Mouse (Mus musculus): Measurements from ENCODE around the gene 1700028P14Rik. TPM values are rescaled to one million over a fixed set of nuclear protein-coding genes. Genes with fewer than 3 reads are reported as not detected.

1700028P14Rik gene
- polyA plus RNA-seq, 1 experiment from 2014 or later: not detected

- no peak overlapping the region for H3K4me2 ChIP-seq
- no peaks in the 10 kb centered on the region for H3K27me3 ChIP-seq
- no peaks in the 10 kb centered on the region for H3K9me3 ChIP-seq (replicated peaks)
- 70% methylated on average over 2 of the region's 2 CpGs for WGBS (ENCODE audit: insufficient replicate concordance)
- no peak overlapping the region for H3K27ac ChIP-seq (replicated peaks)
- no peaks in the 10 kb centered on the region for H3K36me3 ChIP-seq (replicated peaks)
- H3K4me3 ChIP-seq (replicated peaks): no peak overlapping the region
- no peak overlapping the region for H3K9ac ChIP-seq
- H3K4me1 ChIP-seq (replicated peaks): no peaks in the 10 kb centered on the region
- ATAC-seq (ENCODE audit: insufficient read depth): no peak
These were observed 44.7 kb downstream of the 1700028P14Rik start for GRCm38 (mm10) chr19:23607951-23608350.

GRCm38 (mm10) chr19:23594950-23595349 is 57.7 kb downstream of the 1700028P14Rik start:
- Histone ChIP-seq H3K9ac (no peak overlapping the region), H3K36me3 (replicated peaks) (no peaks in the 10 kb centered on the region), H3K4me3 (replicated peaks) (no peak overlapping the region), H3K4me2 (no peak overlapping the region), H3K27ac (replicated peaks) (no peak overlapping the region), H3K9me3 (replicated peaks) (no peaks in the 10 kb centered on the region), H3K4me1 (replicated peaks) (no peaks in the 10 kb centered on the region), H3K27me3 (no peaks in the 10 kb centered on the region)
- no peak for ATAC-seq (ENCODE audit: insufficient read depth)
- 61% methylated on average over 3 of the region's 3 CpGs for WGBS (ENCODE audit: insufficient replicate concordance)

- ATAC-seq (ENCODE audit: insufficient read depth): no peak
- WGBS (ENCODE audit: insufficient replicate concordance): 65% methylated on average over 11 of the region's 11 CpGs
These were observed 73.8 kb downstream of the 1700028P14Rik start for GRCm38 (mm10) chr19:23578606-23579355.

GRCm38 (mm10) chr19:23576685-23577084 is 75.9 kb downstream of the 1700028P14Rik start:
- H3K9ac ChIP-seq: no peak overlapping the region
- H3K9me3 ChIP-seq (replicated peaks): no peaks in the 10 kb centered on the region
- no peaks in the 10 kb centered on the region for H3K36me3 ChIP-seq (replicated peaks)
- no peaks in the 10 kb centered on the region for H3K27me3 ChIP-seq
- H3K4me1 ChIP-seq (replicated peaks): no peaks in the 10 kb centered on the region
- H3K4me3 ChIP-seq (replicated peaks): no peak overlapping the region
- ATAC-seq (ENCODE audit: insufficient read depth): no peak
- WGBS (ENCODE audit: insufficient replicate concordance): 32% methylated on average over 4 of the region's 4 CpGs
- no peak overlapping the region for H3K4me2 ChIP-seq
- no peak overlapping the region for H3K27ac ChIP-seq (replicated peaks)

More at GRCm38 (mm10) chr19:23578606-23579355, 73.8 kb downstream of the 1700028P14Rik start:
- H3K27ac ChIP-seq (replicated peaks): no peak overlapping the region
- H3K27me3 ChIP-seq: no peaks in the 10 kb centered on the region
- H3K9ac ChIP-seq: no peak overlapping the region
- no peak overlapping the region for H3K4me3 ChIP-seq (replicated peaks)
- H3K4me1 ChIP-seq (replicated peaks): no peaks in the 10 kb centered on the region
- no peak overlapping the region for H3K4me2 ChIP-seq
- H3K9me3 ChIP-seq (replicated peaks): no peaks in the 10 kb centered on the region
- H3K36me3 ChIP-seq (replicated peaks): no peaks in the 10 kb centered on the region

GRCm38 (mm10) chr19:23563693-23564092 is 88.9 kb downstream of the 1700028P14Rik start:
- Histone ChIP-seq H3K9ac (no peak overlapping the region), H3K4me3 (replicated peaks) (no peak overlapping the region), H3K4me1 (replicated peaks) (no peaks in the 10 kb centered on the region), H3K36me3 (replicated peaks) (no peaks in the 10 kb centered on the region), H3K9me3 (replicated peaks) (no peaks in the 10 kb centered on the region), H3K4me2 (no peak overlapping the region), H3K27me3 (no peaks in the 10 kb centered on the region), H3K27ac (replicated peaks) (no peak overlapping the region)
- ATAC-seq (ENCODE audit: insufficient read depth): no peak
- WGBS (ENCODE audit: insufficient replicate concordance): 57% methylated on average over 5 of the region's 5 CpGs

- no peak overlapping the region for H3K27ac ChIP-seq (replicated peaks)
- H3K4me2 ChIP-seq: no peak overlapping the region
- no peaks in the 10 kb centered on the region for H3K9me3 ChIP-seq (replicated peaks)
- H3K9ac ChIP-seq: no peak overlapping the region
- ATAC-seq (ENCODE audit: insufficient read depth): no peak
- no peaks in the 10 kb centered on the region for H3K36me3 ChIP-seq (replicated peaks)
- no peak overlapping the region for H3K4me3 ChIP-seq (replicated peaks)
- 71% methylated on average over 4 of the region's 4 CpGs for WGBS (ENCODE audit: insufficient replicate concordance)
- no peaks in the 10 kb centered on the region for H3K4me1 ChIP-seq (replicated peaks)
- no peaks in the 10 kb centered on the region for H3K27me3 ChIP-seq
These were observed 90.0 kb downstream of the 1700028P14Rik start for GRCm38 (mm10) chr19:23562588-23562987.

GRCm38 (mm10) chr19:23562061-23562460 is 90.6 kb downstream of the 1700028P14Rik start:
- Histone ChIP-seq H3K4me2 (no peak overlapping the region), H3K4me1 (replicated peaks) (no peaks in the 10 kb centered on the region), H3K27me3 (no peaks in the 10 kb centered on the region), H3K36me3 (replicated peaks) (no peaks in the 10 kb centered on the region), H3K4me3 (replicated peaks) (no peak overlapping the region), H3K9me3 (replicated peaks) (no peaks in the 10 kb centered on the region), H3K27ac (replicated peaks) (no peak overlapping the region), H3K9ac (no peak overlapping the region)
- no peak for ATAC-seq (ENCODE audit: insufficient read depth)
- 66% methylated on average over 6 of the region's 6 CpGs for WGBS (ENCODE audit: insufficient replicate concordance)

GRCm38 (mm10) chr19:23553450-23553849 is 99.2 kb downstream of the 1700028P14Rik start:
- H3K4me2 ChIP-seq: no peak overlapping the region
- WGBS (ENCODE audit: insufficient replicate concordance): 42% methylated on average over 2 of the region's 2 CpGs
- no peak for ATAC-seq (ENCODE audit: insufficient read depth)

GRCm38 (mm10) chr19:23545604-23546003 is 107.0 kb downstream of the 1700028P14Rik start:
- Histone ChIP-seq H3K27ac (replicated peaks) (no peak overlapping the region), H3K4me1 (replicated peaks) (no peaks in the 10 kb centered on the region), H3K9ac (no peak overlapping the region), H3K9me3 (replicated peaks) (no peaks in the 10 kb centered on the region), H3K4me2 (no peak overlapping the region), H3K36me3 (replicated peaks) (no peaks in the 10 kb centered on the region), H3K27me3 (no peaks in the 10 kb centered on the region), H3K4me3 (replicated peaks) (no peak overlapping the region)
- ATAC-seq (ENCODE audit: insufficient read depth): no peak

More at GRCm38 (mm10) chr19:23553450-23553849, 99.2 kb downstream of the 1700028P14Rik start:
- H3K9ac ChIP-seq: no peak overlapping the region
- no peaks in the 10 kb centered on the region for H3K27me3 ChIP-seq
- no peak overlapping the region for H3K4me3 ChIP-seq (replicated peaks)
- no peaks in the 10 kb centered on the region for H3K36me3 ChIP-seq (replicated peaks)
- H3K9me3 ChIP-seq (replicated peaks): no peaks in the 10 kb centered on the region
- no peaks in the 10 kb centered on the region for H3K4me1 ChIP-seq (replicated peaks)
- H3K27ac ChIP-seq (replicated peaks): no peak overlapping the region

GRCm38 (mm10) chr19:23543244-23544004 is 109.2 kb downstream of the 1700028P14Rik start:
- no peak for ATAC-seq (ENCODE audit: insufficient read depth)
- no peaks in the 10 kb centered on the region for H3K9me3 ChIP-seq (replicated peaks)
- no peak overlapping the region for H3K27ac ChIP-seq (replicated peaks)
- H3K36me3 ChIP-seq (replicated peaks): no peaks in the 10 kb centered on the region
- H3K4me3 ChIP-seq (replicated peaks): no peak overlapping the region
- no peak overlapping the region for H3K9ac ChIP-seq
- 63% methylated on average over 11 of the region's 11 CpGs for WGBS (ENCODE audit: insufficient replicate concordance)
- H3K4me2 ChIP-seq: no peak overlapping the region
- H3K4me1 ChIP-seq (replicated peaks): no peaks in the 10 kb centered on the region
- no peaks in the 10 kb centered on the region for H3K27me3 ChIP-seq

- H3K4me3 ChIP-seq (replicated peaks): no peak overlapping the region
- H3K4me1 ChIP-seq (replicated peaks): no peaks in the 10 kb centered on the region
- 76% methylated on average over 4 of the region's 4 CpGs for WGBS (ENCODE audit: insufficient replicate concordance)
- H3K9ac ChIP-seq: no peak overlapping the region
- no peaks in the 10 kb centered on the region for H3K9me3 ChIP-seq (replicated peaks)
- H3K27ac ChIP-seq (replicated peaks): no peak overlapping the region
- no peak for ATAC-seq (ENCODE audit: insufficient read depth)
- H3K36me3 ChIP-seq (replicated peaks): no peaks in the 10 kb centered on the region
- H3K4me2 ChIP-seq: no peak overlapping the region
- no peaks in the 10 kb centered on the region for H3K27me3 ChIP-seq
These were observed 109.9 kb downstream of the 1700028P14Rik start for GRCm38 (mm10) chr19:23542759-23543158.
